15 mouse cellular contexts compared by ENCODE assay signal in the genomic region with DNA sequence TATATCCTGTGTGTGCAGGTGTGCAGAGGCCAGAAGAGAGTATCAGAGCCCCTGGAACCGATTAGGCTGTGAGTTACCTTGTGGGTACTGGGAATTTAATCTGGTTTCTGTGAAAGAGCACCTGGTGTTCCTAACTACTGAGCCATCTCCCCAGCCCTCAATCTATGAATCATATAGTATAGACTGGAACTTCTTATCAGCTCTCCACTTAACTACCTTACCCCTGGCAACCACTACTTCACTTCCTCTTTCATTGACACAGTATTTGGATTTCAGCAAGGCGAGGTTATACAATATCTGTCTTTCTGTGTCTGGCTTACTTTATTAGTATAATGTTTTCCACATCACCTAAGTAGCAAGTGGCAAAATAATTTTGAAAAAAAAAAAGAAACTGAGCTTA.
"Had no signal": no experiment of that assay in that cellular context is flagged by ENCODE, and none has a peak within 500 bp of the region (broad histone marks: within the 10 kb centered on the region; RNA-seq: fewer than 3 reads in every experiment).

No protein-coding gene starts in this region.

- H3K9ac ChIP-seq: limb, embryonic 15.5 days; liver, embryonic 12.5 days; lung, embryonic 14.5 days; midbrain, embryonic 13.5 days; neural tube, embryonic 15.5 days had no signal

- H3K4me3 ChIP-seq: limb, embryonic 15.5 days; liver, embryonic 12.5 days; midbrain, embryonic 13.5 days; myocyte; neural tube, embryonic 15.5 days had no signal

- H3K27ac ChIP-seq: limb, embryonic 15.5 days; liver, embryonic 12.5 days; macrophage; midbrain, embryonic 13.5 days; neural tube, embryonic 15.5 days had no signal

- H3K9me3 ChIP-seq: limb, embryonic 15.5 days; liver, embryonic 12.5 days; midbrain, embryonic 13.5 days; neural tube, embryonic 15.5 days had no signal

- H3K27me3 ChIP-seq: limb, embryonic 15.5 days; liver, embryonic 12.5 days; midbrain, embryonic 13.5 days; neural tube, embryonic 15.5 days had no signal

- ATAC-seq: liver, embryonic 12.5 days; midbrain, embryonic 13.5 days had no signal

- H3K4me1 ChIP-seq: limb, embryonic 15.5 days; liver, embryonic 12.5 days; midbrain, embryonic 13.5 days; neural tube, embryonic 15.5 days had no signal

- H3K4me2 ChIP-seq: limb, embryonic 15.5 days; liver, embryonic 12.5 days; lung, embryonic 14.5 days; midbrain, embryonic 13.5 days; neural tube, embryonic 15.5 days had no signal

- H3K36me3 ChIP-seq: limb, embryonic 15.5 days; liver, embryonic 12.5 days; midbrain, embryonic 13.5 days; neural tube, embryonic 15.5 days had no signal

- DNase-seq: kidney, adult 8-10 months; kidney, postnatal 25 days; lung, embryonic 14.5 days; lung, postnatal 14 days; retina, postnatal 1 day; right cerebral cortex, postnatal 4 days; spleen, adult 18-20 months; thymus, adult 2 months; thymus, postnatal 25 days had no signal
